Mouse (Mus musculus) cerebellum, postnatal 4 days (tissue): ENCODE measurements around the gene Cxcr5.
"Not testable (repeated sequence)": the region's sequence is repeated elsewhere in the genome, so short reads cannot be mapped to it uniquely, and the experiment has no call there.

Experiments used
- DNase-seq, 2 experiments: peaks; one replicate each; pipeline ENCODE4 v3.0.0; 2022; ENCODE audit warnings: low spot score in 2 of 2, mixed read lengths in 1 of 2

Cxcr5 gene

DNA sequence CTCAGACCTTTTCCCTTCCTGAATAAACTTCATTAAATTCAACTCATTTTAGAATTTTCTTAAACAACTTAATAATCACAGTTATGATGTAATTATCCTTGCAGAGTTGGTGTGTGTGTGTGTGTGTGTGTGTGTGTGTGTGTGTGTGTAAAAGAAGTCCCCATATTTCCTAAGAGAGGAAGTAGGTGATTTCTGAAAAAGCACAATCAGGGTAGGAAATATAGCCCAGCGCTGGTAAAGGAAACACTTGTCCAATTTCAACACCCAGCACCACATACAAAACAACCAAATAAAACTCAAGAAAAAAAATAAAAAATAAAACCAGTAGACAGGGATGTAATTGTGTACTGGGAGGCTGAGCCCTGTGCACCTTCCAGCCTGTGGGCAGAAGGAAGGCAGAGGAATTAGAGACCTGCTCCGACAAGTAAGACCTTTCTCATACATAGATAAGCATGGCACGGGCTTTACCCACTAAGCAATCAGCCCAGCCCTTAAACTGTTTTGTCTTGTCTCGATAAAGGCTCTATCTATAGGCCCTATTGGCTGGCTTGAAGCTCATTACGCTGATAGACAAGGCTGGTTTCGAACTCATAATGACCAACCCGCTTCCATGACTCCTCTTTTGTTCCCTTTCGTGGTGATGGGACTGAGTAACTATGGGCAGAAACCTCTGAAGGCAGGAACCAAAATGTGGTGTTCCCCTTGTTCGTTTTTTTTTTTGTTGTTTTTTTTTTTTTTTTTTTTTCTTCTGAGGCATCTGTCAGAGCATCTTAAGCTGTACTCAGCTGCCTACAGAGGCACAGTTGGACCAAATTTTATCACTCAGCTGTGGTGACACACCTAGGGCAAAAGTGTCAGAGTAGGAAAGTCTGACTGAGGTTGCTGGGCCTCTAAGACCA is 25.8 kb upstream of the Cxcr5 start:
- no peak for DNase-seq

DNA sequence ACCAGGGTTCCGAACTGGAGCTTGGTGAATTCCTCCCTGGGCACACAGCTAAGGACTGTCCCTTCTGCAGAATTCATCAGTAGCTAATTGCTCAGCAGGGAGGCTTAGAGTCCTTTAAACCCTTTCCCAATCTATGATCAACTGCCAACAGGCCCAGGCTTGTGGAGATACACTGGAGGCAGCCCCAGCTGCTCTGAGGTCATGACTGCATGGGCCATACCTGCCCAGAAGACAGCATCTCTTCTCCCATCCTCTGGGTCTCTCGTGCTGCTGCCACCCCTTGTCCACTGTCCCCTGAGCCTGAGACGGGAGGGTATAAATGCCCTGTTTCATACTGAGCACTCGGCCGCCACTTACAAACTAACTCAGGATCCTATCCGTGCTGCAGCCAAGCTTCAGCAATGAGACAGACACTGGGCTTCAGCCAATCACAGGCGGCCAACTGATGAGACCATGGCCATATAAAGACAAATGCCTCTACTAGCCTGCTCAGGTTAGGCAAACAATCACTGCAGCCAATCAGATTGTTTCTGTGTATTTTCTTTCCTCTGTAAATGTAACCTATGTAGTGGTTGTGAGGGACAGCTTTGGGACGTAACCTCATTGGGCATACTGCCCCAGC is 25.1 kb upstream of the Cxcr5 start:
- DNase-seq: no peak

GRCm38 (mm10) chr9:44582390-44582789 is 20.7 kb upstream of the Cxcr5 start:
- DNase-seq: no peak

GRCm38 (mm10) chr9:44581423-44581822 is 19.7 kb upstream of the Cxcr5 start:
- DNase-seq: no peak

- DNase-seq: no peak
These were observed 18.4 kb upstream of the Cxcr5 start for GRCm38 (mm10) chr9:44580085-44580484.

GRCm38 (mm10) chr9:44579392-44579791 is 17.7 kb upstream of the Cxcr5 start:
- DNase-seq: no peak

DNA sequence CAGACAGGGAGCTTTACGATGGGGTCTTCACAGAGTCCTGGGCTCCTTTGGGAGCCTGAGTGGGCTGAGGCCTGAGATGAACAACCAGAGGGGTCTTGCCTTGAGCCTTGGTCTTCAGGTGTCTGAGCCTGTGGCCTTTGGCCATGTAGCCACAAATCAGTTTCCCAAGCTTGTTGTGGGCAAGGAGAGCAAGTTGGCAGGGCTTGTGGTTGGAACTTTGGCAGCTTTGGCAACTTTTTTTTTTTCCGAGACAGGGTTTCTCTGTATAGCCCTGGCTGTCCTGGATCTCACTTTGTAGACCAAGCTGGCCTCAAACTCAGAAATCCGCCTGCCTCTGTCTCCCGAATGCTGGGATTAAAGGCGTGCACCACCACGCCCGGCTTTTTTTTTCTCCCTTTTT is 14.4 kb upstream of the Cxcr5 start:
- DNase-seq: not testable (repeated sequence)

- no peak for DNase-seq
These were observed 13.4 kb upstream of the Cxcr5 start for GRCm38 (mm10) chr9:44575095-44575494.

- no peak for DNase-seq
These were observed 11.6 kb upstream of the Cxcr5 start for GRCm38 (mm10) chr9:44573306-44573705.

GRCm38 (mm10) chr9:44570939-44571382 is 9.3 kb upstream of the Cxcr5 start:
- DNase-seq: no peak

DNA sequence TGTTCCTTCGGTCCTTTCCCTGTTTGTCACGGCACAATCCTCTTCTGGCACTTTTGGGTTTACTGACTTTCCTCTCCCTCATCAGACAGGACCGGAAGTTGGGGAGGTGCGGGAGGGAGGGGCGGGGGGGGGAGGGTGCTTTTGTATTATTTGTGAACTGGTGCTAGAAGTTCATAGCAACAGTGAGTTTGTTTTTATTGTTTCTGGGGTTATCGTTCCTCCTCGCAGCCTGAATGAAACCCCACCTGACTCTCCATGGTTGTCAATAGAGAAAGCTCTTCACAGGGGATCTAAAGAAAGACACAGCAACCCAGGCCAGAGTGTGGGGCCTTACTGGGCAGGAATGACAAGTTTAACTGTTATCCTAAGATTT is 6.4 kb upstream of the Cxcr5 start:
- no peak for DNase-seq

DNA sequence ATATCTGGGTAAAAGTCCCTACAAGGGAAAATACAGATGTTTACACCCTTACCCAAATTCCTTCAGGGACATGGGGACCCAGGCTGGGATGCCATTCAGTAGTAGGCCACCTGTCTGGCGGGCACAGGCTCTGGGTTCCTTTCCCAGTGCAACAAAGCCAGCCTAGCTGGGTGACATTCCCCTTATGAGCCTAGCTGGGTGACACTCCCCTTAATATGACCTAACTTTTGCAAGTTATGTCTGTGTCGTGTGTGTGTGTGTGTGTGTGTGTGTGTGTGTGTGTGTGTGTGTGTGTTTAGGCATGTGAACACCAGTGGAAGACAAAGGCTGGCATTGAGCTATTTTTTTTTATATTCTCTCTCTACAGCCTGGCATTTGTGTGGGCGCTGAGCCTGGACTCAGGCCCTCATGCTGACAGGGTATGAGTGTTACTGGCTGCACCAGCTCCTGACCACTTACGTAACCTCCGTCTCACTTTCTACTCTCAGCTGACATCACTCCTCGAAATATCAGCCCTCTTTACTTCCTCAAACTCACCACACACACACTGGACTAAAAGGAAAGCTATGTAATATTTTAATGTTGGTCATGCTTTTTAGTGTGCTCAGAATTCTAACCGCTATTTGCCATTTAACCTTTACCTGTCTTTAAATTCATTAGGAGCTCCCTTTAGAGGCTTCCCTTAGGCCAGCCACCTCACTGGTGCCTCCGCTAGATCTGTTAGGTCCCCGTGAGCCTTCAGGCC is 5.8 kb upstream of the Cxcr5 start:
- DNase-seq: no peak

GRCm38 (mm10) chr9:44565367-44565766 is 3.7 kb upstream of the Cxcr5 start:
- DNase-seq: no peak

GRCm38 (mm10) chr9:44562936-44563335 is 1.3 kb upstream of the Cxcr5 start:
- DNase-seq: no peak

GRCm38 (mm10) chr9:44552161-44552560 is 9.5 kb downstream of the Cxcr5 start:
- no peak for DNase-seq

GRCm38 (mm10) chr9:44551138-44551537 is 10.5 kb downstream of the Cxcr5 start:
- no peak for DNase-seq

DNA sequence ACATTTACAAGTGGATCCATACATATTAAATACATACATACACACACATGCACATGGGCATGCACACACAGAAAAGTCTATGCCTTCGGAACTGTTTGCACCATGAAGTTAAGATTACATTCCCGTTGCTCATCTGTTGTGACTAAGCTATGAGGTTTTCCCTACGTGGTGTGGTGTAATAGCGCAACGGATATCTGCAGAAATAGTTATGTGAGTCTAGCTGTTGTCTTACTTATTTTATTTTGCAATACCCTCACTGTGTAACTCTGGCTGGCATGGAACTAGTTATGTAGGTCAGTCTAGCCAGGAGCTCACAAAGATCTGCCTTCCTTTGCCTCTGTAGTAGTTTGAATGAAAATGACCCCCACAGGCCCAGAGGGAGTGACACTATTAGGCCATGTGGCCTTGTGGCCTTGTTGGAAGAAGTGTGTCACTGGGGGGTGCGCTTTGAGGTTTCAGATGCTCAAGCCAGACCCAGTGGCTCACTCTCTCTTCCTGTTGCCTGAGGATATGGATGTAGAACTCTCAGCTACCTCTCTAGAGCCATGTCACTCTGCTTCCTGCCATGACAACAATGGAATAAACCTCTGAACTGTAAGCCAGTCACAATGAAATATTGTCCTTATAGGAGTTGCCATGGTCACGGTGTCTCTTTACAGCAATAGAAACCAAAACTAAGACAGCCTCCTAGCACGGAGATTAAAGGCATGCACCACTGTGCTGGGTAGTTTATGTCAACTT is 13.1 kb downstream of the Cxcr5 start:
- no peak for DNase-seq

DNA sequence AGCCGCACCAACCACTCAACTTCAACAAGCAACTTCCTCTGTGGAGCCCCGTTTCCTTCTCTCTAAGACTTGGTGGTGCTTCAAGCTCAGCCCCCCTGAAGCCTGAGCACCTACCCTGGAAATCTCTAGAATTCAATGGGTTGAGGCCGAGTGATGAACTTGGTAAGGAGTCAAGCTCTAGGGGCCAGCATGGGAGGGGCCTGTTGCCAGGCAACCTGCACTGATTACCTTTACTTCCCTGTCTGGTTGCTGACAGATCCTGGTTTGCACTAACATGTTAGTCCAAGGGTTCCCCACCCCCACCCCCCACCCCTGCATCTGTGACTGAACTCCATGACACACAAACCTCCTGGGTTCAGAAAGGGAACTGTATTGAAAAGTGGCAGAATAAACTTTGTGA is 16.7 kb downstream of the Cxcr5 start:
- no peak for DNase-seq

DNA sequence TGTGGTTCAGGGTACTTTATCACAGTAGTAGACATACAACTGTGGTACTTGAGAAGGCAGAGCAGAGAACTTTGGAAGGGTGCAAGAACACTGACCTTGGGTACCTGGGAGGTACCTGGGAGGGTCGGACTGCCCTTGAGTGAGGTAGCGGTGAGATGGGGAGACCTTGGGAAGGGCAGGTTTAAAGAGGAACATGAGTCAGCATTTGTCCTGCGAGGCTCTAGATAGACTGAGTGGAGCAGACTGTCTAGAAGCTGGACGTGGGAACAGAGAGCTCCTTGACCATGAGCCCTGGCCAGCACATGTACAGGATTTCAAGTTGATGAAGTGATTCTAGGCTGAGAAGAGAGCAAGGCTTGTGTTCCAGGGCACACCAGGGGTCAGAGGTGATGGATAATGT is 19.3 kb downstream of the Cxcr5 start:
- DNase-seq: no peak

DNA sequence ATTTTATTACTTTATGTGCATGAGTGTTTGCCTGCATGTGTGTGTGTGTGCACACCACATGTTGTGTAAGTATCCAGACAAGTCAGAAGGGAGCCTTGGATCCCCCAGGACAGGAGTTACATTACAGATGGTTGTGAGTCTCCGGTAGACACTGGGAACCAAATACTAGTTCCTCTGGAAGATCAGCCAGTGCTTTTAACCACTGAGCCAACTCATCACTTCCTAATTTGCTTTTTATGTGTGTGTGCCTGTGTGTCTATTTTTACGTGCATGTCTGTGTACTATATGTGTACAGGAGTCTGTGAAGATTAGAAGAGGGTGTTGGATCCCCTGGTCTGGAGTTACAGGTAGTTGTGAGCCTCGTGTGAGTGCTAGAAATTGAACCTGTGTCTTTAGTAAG is 21.0 kb downstream of the Cxcr5 start:
- no peak for DNase-seq

DNA sequence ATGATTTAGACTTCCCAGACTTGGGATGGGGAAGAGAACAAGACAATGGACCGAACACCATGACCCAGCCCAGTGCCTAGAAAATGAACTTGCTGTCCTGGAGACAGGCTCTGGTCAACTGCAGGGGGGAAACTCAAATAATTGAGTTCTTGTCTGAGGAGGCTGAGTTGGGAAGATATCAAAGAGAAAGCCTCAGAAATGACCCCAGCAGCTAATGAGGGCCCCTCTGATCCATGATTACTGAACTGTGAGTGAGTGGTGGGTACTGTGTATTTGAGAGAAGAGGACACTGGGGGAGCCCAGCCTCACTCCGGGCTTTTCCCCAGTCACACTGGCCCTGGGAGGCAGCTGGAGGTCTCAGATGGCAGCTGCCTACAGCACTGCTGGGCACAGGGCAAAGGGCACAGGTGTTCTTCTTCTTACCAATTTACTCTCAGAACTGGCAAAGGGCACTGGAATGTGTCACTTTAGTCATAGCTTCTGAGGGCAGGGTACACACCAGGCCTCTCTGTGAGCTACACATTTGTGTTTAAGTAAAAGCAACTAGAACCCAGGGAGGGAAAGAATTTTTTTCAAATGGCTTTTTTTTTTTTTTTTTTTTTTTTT is 21.8 kb downstream of the Cxcr5 start:
- DNase-seq: no peak
